16 mouse cellular contexts compared by ENCODE assay signal in the genomic region with DNA sequence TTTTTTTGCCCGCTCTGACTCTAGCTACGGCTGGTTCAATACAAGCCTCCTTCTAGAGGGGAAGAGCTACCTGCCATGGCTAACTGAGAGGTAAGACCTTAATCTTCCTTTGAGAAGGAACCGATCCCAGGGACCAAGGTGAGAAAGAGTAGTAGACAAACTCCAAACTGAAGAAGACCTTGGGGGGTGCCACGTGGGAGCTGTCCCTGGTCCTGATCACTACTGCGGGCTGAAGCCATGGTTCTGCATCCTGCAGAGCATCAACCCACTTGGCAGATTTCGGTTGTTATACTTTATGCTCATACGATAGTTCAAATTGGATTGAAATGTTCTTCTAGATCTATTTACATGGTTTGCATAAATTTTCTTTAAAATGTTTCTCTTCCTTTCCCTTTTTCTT. TPM values are rescaled to one million over a fixed set of nuclear protein-coding genes. Genes with fewer than 3 reads are reported as not detected.
DNase-seq lines count a peak whose midpoint lies in the region; ATAC-seq and TF ChIP-seq lines count a peak whose summit lies in the region.
"Had no signal": no experiment of that assay in that cellular context is flagged by ENCODE, and none has a peak within 500 bp of the region (broad histone marks: within the 10 kb centered on the region; RNA-seq: fewer than 3 reads in every experiment).

No protein-coding gene starts in this region.

- H3K36me3 ChIP-seq in neural tube, embryonic 15.5 days: no peaks in the 10 kb centered on the region
- H3K36me3 ChIP-seq: midbrain, embryonic 13.5 days; neural tube, embryonic 12.5 days had no signal

- H3K9me3 ChIP-seq in neural tube, embryonic 15.5 days (replicated peaks): no peaks in the 10 kb centered on the region
- H3K9me3 ChIP-seq: midbrain, embryonic 13.5 days; neural tube, embryonic 12.5 days had no signal

- WGBS in neural tube, embryonic 15.5 days: 67% methylated on average over 7 of the region's 7 CpGs

- no peaks in the 10 kb centered on the region for H3K27me3 ChIP-seq in neural tube, embryonic 15.5 days (replicated peaks)
- H3K27me3 ChIP-seq: midbrain, embryonic 13.5 days; neural tube, embryonic 12.5 days had no signal

- H3K4me3 ChIP-seq in neural tube, embryonic 15.5 days (replicated peaks): no peak overlapping the region
- H3K4me3 ChIP-seq in layer of hippocampus, adult 2 months: no peak overlapping the region
- H3K4me3 ChIP-seq: left cerebral cortex, adult 2 months; midbrain, embryonic 13.5 days; neural tube, embryonic 12.5 days had no signal

- H3K9ac ChIP-seq in neural tube, embryonic 15.5 days (replicated peaks): no peak overlapping the region
- H3K9ac ChIP-seq: midbrain, embryonic 13.5 days; neural tube, embryonic 12.5 days had no signal

- DNase-seq in adrenal gland, postnatal 14 days: peak; percentile 67
- no peak for DNase-seq in adrenal gland, adult 18-20 months (ENCODE audit: low spot score in 2 of 2)
- DNase-seq in neural tube, embryonic 10.5 days (ENCODE audit: extremely low spot score, low spot score): peak; percentile 32
- DNase-seq in embryo, embryonic 11.5 days (ENCODE audit: low read depth, low spot score): peak; percentile 27
- peak; percentile 46 for DNase-seq in mesoderm, embryonic 11.5 days (ENCODE audit: low read depth, low spot score)
- DNase-seq in cerebellum, postnatal 25 days: no peak
- DNase-seq in layer of hippocampus, adult 2 months (ENCODE audit: low spot score in 2 of 2): no peak
- DNase-seq: cerebellum, adult 9-10 months; heart, adult 11 months; right cerebral cortex, adult 18-20 months had no signal

- H3K4me1 ChIP-seq in neural tube, embryonic 15.5 days: no peaks in the 10 kb centered on the region
- H3K4me1 ChIP-seq: midbrain, embryonic 13.5 days; neural tube, embryonic 12.5 days had no signal

- no peak overlapping the region for H3K4me2 ChIP-seq in neural tube, embryonic 15.5 days
- H3K4me2 ChIP-seq: midbrain, embryonic 13.5 days; neural tube, embryonic 12.5 days had no signal

- no peak for TF ChIP-seq CTCF in layer of hippocampus, adult 2 months (conservative IDR thresholded peaks at IDR 0.05)

- H3K27ac ChIP-seq in neural tube, embryonic 15.5 days (replicated peaks): no peak overlapping the region
- H3K27ac ChIP-seq in layer of hippocampus, adult 2 months: no peak overlapping the region
- H3K27ac ChIP-seq: left cerebral cortex, adult 2 months; midbrain, embryonic 13.5 days; neural tube, embryonic 12.5 days had no signal

- ATAC-seq in neural tube, embryonic 15.5 days (ENCODE audit: low FRiP score): no peak
- ATAC-seq: intestine, embryonic 16.5 days; midbrain, embryonic 13.5 days had no signal

RNA-seq across cellular contexts. Expression of a gene that starts 11.6 kb away (rescaled TPM):
- total RNA-seq in adrenal gland, postnatal 14 days (2021): not detected in 2 replicates
- total RNA-seq in adrenal gland, adult 18-20 months (2021): under 1 TPM in 1 of 2 experiments, not detected in 1; 0.20 TPM
- polyA plus RNA-seq in neural tube, embryonic 15.5 days (2015; fragmentation: Nextera tagmentation; extraction: Ambion mirVana): 0.60 TPM in 1 of 2 replicates, not detected in the other
- not detected for total RNA-seq in layer of hippocampus, adult 2 months (2021)
- total RNA-seq: heart, postnatal 14 days; left cerebral cortex, adult 2 months had no signal
- polyA plus RNA-seq: midbrain, embryonic 13.5 days; neural tube, embryonic 12.5 days had no signal

RNA-seq across cellular contexts. Expression of a gene that starts 21.4 kb away (rescaled TPM):
- total RNA-seq in adrenal gland, postnatal 14 days (2021): 18.8 and 21.2 TPM in 2 replicates
- 10 to 100 TPM; 15.0 to 15.5 TPM for total RNA-seq in adrenal gland, adult 18-20 months (2021)
- 9.8 and 13.1 TPM in 2 replicates for polyA plus RNA-seq in neural tube, embryonic 15.5 days (2015; fragmentation: Nextera tagmentation; extraction: Ambion mirVana)
- 10 to 100 TPM; 25.8 to 28.1 TPM for total RNA-seq in layer of hippocampus, adult 2 months (2021)

RNA-seq across cellular contexts. Expression of a gene that starts 50.1 kb away (rescaled TPM):
- total RNA-seq in adrenal gland, postnatal 14 days (2021): 24.9 and 25.7 TPM in 2 replicates
- 10 to 100 TPM; 29.5 to 31.2 TPM for total RNA-seq in adrenal gland, adult 18-20 months (2021)
- polyA plus RNA-seq in neural tube, embryonic 15.5 days (2015; fragmentation: Nextera tagmentation; extraction: Ambion mirVana): 17.9 and 18.9 TPM in 2 replicates
- total RNA-seq in layer of hippocampus, adult 2 months (2021): 10 to 100 TPM; 37.8 to 39.0 TPM

Comparison
In these comparisons a context has a peak if more than half of its experiments do, and no peak if none do; other contexts are left out.
1. DNase-seq: peak in adrenal gland, postnatal 14 days (single experiment), neural tube, embryonic 10.5 days (single experiment), embryo, embryonic 11.5 days (single experiment) and mesoderm, embryonic 11.5 days (single experiment); none in adrenal gland, adult 18-20 months (0 of 2), cerebellum, postnatal 25 days (0 of 2) and layer of hippocampus, adult 2 months (0 of 2).